Mouse (Mus musculus): Measurements from ENCODE around the gene Pax7.

Gene Pax7

GRCm38 (mm10) chr4:139688058-139688457 is 145.3 kb downstream of the Pax7 start:
- DNase-seq (ENCODE audit: low spot score in 2 of 2) = no peak

All from spleen, postnatal 4 days (tissue).